Mouse (Mus musculus): ENCODE measurements around the gene Rbfox1. TPM values are rescaled to one million over a fixed set of nuclear protein-coding genes. Genes with fewer than 3 reads are reported as not detected.

Gene Rbfox1
- total RNA-seq, 1 experiment from 2014 or later: not detected

DNA sequence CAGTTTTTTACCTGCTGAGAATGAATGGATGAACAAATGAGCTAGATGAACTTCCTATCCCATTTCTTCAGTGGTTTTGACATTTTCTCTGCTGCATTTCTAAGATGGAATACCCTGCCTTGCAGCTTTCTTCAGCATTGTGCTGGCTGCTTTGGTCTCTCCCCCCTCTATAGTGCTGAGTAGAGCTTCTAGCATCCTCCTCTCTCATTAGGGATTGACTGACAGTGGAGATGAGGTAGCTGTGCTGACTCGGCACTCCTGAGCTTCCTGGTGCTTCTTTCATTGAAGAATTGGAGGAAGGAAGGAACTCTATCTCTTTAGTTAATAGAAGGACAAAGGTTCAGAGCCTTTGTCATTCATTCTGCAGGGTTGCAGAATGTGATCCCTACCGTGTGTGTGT lies 89.0 kb downstream of the Rbfox1 start:
- no peak for ATAC-seq (replicated peaks; ENCODE audit: low read depth, poor library complexity, severe bottlenecking)

DNA sequence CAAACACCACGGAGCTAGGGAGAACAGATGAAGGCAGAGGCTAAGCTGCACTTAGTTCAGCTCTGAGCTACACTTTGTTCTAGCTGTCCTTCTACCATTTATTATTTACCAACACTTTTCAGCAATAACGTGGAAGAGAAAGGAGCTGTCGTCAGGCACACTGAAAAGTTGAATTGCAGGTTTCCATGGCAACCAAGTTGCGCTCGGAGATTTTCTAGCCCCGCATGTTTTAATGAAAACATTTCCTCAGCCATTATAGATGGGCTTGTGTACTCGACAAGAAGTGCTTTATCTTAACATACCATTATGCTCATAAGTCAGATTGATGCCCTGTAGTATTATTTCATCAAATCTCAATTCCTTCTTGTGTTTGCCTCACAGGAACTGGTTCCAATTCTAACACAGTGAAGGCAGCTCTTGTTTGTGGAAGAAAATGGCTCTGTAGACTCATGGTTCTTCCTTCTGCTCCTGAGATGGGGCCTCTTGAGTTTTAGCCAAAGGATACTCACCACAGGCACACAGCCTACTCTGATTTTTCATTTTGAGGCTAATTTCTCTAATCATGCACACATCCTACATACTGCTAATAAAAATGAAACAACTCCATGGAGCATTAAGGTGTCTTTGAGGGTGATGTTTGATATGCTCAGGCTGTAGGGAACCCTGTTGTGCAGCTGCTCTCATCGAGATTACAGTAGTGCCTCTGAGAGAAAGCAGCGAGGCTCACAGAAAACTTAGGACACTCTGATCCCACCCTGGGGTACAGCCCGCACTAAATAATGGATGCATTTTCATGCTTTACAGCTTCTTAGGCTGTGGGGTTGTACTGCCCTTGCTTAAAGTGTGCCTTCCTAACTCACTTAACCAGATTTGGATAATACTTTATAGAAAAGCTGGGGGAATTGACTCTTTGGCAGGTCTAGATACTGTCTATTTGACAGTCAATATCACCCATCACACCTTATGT lies 107.2 kb downstream of the Rbfox1 start:
- no peak for ATAC-seq (replicated peaks; ENCODE audit: low read depth, poor library complexity, severe bottlenecking)

DNA sequence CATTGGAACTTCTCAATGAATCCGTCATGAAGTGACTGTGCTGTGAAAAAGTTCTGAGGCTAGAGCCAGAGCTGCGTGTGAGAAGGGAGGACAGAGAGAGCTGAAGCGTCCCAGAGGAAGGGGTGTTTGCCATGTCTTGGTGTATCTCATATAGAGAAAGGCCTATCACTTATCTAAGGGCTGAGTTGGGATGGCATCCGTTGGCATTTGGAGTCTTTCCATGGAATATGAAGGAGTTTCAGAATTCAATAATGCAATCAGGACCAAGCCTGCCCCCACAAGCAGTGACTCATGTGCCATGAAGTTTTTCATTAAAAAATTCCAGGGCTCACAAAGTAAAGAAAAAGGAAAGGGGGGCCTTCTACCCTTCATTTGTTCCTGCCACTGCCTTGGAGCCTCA lies 112.0 kb downstream of the Rbfox1 start:
- ATAC-seq (replicated peaks; ENCODE audit: low read depth, poor library complexity, severe bottlenecking): no peak

DNA sequence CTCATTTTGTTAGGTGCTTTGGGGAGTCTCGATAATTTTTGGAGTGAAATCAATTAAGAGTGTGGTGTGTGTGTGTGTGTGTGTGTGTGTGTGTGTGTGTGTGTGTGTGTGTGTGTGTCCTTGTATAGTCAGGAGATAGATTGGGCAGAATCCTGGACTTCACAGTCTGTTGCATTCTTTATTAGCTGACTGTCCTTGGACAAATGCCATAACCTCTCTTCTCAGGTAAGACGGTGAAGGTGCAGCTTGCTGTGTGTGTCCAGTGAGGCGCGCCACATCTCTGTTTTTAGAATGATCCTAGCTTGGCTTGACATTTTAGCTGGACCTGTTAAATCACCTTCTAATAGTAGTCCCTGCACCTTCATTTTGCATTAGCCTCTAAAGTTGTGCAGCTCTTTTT lies 112.5 kb downstream of the Rbfox1 start:
- no peak for ATAC-seq (replicated peaks; ENCODE audit: low read depth, poor library complexity, severe bottlenecking)

DNA sequence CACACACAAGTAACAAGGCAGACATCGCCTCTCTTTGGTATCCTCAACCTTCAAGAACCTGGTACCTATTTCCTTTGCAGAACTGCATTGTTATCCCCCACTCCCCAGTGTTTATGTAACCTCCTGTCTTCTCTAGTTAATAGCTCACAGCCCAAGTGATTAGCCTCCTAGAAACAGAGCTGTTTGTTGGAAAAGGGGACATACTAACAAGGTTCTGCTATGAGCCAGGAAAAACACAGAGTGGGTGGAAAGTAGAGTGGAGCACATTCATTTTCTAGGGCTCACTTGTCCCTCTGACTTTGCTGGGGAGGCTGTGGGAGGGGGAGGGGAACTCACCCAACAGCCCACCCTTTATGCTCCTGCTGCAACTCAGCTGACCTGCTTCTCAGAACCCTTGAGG lies 114.9 kb downstream of the Rbfox1 start:
- ATAC-seq (replicated peaks; ENCODE audit: low read depth, poor library complexity, severe bottlenecking): no peak

DNA sequence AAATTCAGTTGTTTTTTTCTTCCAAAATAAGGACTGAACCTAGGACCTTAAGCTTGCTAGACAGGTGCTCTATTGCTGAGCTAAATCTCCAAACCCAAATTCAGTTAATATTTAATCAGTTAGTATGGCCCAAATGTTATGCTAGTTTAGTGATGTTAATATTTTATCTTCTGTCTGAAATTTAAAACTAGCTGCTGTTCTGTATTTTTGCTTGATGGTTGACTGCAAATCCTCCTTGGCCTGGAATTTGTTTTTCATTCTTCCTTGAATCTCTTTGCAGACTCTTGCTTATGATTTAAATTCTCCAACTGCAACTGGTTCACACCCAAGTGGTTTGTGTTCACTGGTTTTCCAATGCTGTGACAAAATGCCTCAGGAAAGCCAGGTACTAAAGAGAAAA lies 121.8 kb downstream of the Rbfox1 start:
- no peak for ATAC-seq (replicated peaks; ENCODE audit: low read depth, poor library complexity, severe bottlenecking)

DNA sequence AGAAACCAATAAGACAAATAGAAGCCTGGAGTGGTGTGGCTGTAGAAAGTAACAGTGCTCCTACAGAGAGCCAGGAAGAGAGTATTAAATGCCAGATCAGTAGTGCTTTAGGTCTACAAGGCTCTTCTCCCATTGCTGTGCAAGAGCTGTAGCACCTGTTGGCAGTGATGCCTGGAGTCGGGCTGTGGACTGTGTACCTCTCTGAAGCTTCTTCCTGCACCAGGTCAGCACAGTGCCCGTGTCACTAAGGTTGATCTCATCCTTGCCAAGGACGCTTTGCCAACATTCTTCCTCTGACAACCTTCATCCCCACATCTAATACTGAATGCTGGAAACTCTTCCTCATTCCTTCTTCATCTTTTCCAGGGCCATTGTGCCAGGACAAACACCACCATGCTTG lies 127.7 kb downstream of the Rbfox1 start:
- ATAC-seq (replicated peaks; ENCODE audit: low read depth, poor library complexity, severe bottlenecking): no peak

DNA sequence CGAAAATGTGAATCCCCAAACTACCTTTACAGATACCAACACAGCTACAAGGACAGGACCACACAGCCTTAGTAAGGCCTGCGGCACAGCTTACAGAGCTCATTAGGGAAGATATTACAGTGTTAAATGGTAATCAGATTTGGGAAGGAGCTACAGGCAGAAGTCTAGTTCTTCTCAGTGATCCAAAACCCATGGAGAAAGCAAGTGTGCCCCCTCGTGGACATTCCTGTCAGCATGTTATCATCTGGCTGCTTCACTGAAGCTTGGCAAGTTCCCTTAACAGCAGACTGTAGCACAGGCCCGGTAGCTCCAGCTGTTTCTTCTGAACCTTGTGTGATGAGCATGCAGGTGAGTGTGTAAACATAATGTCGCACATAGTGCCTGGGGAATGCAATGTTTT lies 133.5 kb downstream of the Rbfox1 start:
- peak; percentile 62 for ATAC-seq (replicated peaks; ENCODE audit: low read depth, poor library complexity, severe bottlenecking)

DNA sequence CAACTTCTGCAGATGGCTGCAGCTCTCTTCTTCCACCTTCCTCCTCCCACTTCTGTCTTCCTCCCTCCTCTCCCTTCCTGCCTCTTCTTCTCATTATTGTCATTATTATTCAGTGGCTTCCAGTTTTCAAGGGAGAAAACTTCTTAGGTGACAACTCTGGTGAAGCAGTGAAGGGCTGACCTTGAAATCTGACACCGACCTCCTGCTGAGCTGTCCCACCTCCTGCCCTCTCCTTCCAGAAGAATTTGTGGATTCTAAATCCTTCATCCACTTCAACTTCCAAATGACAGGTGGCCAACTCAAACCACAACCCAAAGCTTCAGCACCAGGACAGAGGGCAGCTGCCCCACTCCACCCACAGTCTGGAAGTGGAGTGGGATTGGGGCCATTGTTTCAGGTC lies 134.2 kb downstream of the Rbfox1 start:
- ATAC-seq (replicated peaks; ENCODE audit: low read depth, poor library complexity, severe bottlenecking): no peak

DNA sequence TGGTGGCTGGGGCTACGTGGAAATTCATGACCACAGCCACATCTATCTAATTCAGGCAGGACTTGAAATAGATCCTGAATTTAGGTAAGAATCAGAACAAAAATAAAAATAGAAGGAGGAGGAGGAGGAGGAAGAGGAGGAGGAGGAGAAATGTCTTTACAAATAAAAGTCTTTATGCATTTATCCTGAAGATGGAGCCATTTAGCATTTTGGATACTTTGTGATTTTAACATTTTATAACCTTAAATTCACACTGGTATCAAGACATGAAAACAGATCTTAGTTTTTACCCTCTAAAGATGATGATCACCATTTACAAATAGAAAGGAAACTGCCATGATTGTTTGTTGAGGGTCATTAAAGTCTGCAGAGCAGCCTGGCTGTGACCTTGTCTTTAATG lies 146.1 kb downstream of the Rbfox1 start:
- ATAC-seq (replicated peaks; ENCODE audit: low read depth, poor library complexity, severe bottlenecking): no peak

DNA sequence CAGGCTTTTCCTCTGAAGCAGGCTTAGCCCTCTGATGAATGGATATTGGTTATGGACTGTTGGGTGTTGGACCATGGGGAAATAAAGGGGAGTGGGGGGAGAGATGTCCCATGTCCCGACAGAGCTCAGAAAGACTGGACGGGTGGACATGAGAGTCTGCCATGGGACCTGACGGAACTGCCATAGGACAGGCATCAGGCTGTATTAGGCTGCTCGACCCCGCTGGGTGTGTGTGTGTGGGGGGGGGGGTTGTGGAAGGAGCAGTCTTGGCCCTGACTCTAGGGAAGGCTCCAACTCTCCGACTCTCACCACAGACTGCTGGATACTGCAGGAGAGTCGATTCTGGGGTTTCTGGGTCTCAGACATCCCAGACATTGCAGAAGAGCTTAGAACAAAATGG lies 147.4 kb downstream of the Rbfox1 start:
- no peak for ATAC-seq (replicated peaks; ENCODE audit: low read depth, poor library complexity, severe bottlenecking)

DNA sequence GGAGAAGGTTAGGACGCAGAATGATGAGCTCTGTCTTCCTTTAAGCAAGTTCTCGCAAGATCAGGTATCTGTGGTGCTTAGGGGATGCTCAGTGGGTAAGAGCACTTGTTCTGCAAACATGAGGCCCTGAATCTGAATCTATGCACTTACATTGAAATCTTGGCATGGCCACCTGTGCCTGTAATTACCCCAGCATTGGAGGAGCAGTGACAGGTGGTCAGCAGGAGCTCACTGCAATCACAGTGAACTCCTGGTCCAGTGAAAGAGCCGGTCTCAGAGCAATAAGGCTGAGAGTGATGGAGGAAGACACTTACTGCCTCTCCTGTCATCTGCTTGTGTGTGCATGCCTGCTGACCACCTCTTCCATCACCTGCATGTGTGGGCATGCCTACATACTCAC lies 149.7 kb downstream of the Rbfox1 start:
- no peak for ATAC-seq (replicated peaks; ENCODE audit: low read depth, poor library complexity, severe bottlenecking)

DNA sequence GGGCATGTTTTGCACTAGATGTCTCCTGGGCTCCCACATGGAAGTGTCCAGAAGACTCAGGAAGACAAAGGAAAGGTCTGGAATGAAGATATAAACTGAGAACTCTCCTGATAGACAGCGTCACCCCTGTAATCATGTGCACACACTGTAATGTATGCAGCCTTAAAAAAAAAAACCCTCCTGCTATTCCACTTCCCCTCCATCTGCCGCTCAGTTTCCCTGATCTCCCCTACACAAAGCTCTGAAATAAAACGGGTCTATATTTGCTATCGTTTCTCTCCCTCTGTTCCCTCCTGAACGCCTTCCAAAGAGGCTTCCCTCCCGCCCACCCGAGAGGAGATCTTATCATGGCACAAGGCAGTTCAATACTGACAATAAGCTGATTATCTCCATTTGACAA lies 151.9 kb downstream of the Rbfox1 start:
- no peak for ATAC-seq (replicated peaks; ENCODE audit: low read depth, poor library complexity, severe bottlenecking)

DNA sequence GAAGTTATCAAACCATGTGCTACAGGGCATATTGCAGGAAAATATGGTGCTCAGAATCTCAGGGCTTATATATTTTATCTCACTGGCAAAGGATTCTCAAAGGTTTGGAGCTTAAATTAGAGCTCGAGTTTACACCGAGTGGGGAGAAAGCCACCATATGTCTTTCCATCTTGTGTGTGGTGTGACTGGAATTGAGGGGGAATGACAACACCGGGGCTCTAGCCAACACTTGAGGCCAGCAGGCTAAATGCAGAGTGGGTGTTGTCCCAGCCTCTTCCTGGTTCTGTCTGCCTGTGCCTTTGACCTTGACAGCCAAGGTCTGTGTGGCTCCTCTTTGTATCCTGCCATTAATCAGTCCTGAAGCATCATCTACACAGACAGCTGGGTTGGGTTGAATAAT lies 157.6 kb downstream of the Rbfox1 start:
- ATAC-seq (replicated peaks; ENCODE audit: low read depth, poor library complexity, severe bottlenecking): no peak

DNA sequence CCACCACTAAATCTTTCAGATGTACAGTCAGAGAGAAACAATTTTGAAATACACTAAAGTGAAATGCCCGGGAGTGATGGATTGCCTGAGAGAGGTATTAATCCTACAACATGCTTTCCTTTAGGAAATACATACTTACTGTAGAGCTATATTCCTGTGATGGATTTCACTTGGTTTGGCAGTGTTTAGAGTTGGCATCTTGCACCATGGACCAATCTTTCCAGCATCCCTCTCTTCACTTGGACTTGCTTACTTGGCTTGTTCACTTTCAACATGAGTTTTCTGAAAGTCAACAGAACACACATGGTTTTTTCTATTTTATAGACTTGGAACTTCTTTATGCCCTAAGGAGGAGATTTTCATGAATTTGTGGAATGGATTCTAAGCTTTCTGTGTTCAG lies 163.4 kb downstream of the Rbfox1 start:
- ATAC-seq (replicated peaks; ENCODE audit: low read depth, poor library complexity, severe bottlenecking): no peak

DNA sequence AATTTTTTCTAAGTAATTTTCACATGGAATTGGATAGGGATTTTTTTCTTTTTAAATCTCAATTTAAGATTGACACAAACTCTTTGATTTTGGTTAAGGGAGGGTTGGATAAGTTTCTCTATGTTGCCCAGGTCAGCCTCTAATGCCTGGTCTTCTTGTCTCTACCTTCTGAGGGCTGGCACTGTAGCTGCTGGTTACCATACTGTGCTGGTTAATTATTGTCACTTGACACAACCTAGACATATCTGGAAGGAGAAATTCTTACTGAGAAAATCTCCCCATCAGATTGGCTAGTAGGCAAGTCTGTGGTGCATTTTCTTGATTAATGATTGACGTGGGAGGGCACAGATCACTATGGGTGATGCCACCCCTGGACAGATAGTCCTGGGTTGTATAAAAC lies 177.3 kb downstream of the Rbfox1 start:
- ATAC-seq (replicated peaks; ENCODE audit: low read depth, poor library complexity, severe bottlenecking): no peak

DNA sequence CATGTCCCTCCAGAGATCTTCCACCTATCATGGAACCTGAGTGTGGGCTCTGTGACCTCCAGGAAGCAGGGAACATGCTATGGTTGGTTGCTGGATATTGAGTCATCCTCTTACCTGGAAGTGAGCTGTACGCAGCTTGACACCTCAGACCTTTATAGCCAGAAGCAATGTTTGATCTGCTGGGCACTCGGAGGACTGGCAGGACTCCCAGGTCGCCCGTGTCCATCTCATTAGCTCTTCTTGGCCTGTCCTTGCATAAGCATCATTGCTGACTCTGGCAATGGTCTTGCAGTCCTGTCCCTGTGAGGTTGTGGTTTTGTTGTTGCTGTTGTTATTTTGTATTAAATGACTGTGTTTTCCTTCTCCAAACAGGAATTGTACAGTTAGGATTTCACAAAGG lies 180.3 kb downstream of the Rbfox1 start:
- ATAC-seq (replicated peaks; ENCODE audit: low read depth, poor library complexity, severe bottlenecking): no peak

DNA sequence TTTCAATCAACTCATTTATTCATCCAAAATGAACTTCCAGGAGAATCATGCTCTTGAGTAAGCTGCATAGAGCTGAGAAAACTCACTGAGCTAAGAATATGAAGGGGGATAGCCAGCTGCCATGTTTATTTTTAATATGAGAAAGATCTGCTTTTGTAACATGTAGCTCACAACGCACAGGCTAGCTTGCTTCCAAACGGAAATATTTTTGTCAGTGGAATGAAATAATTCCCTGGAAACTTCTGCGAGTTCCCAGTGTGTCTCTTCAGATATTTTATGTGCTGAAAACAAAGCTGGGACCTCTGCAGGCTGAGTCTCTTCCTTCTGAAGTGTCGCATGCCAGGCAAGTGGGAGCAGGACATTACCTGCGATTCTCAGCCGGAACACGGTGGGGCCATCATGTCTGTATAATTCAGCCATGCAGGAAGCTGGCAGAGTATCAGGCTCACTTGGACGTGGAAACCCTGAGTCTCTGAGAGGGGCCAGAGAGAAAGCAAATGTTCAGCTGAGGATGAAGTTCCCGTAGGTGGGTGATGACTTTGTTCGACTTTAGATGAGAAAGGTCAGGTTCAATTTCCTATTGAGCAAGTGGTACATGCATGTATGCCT lies 190.4 kb downstream of the Rbfox1 start:
- ATAC-seq (replicated peaks; ENCODE audit: low read depth, poor library complexity, severe bottlenecking): no peak

DNA sequence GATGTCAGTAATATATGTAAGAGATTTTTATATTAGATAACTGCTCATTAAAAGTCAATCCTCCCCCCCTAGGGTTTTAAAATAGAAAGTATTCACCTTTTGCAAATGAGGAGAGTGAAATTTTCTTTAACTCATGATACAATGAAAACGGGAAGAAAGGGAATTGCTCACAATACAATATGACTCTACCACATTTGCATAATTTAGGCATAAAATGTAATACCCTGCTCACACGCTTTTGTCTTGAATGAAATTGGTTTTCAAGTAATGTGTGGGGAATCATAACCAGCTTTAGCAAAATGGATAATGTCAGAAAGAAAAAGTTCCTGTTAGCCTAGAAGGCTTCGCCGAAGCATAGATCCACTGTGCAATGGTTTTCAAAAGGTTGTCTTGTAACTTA lies 193.9 kb downstream of the Rbfox1 start:
- no peak for ATAC-seq (replicated peaks; ENCODE audit: low read depth, poor library complexity, severe bottlenecking)

DNA sequence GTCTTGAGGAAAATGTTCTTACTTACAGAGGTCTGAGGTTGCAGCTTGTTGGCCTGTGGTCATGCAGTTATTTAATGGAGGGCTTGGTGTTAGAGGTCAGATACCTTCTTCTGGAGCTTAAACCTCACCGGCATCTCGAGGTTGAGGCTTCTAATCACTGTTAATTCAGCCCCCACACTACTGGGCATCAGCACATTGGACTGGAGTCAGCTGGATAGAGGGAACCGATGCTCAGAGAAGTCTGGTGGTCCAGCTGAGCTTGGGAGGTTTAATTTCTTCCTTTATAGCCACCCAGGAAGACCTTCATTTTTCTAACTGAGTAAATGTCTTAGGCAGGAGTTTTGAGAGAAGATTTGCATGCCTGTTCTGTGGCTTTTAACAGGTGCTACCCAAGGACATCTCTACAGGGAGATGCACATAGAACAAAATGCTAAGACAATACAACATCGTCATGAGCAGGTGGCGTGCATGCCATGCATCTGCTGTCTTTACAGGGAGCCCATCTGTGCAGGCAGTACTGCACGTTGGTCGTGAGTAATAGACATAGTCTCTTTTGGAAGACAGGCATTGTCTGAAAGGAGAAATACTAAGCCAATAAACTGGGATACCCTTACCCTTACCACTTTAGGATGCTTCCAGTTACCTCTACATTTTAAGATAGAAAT lies 199.7 kb downstream of the Rbfox1 start:
- ATAC-seq (replicated peaks; ENCODE audit: low read depth, poor library complexity, severe bottlenecking): no peak

DNA sequence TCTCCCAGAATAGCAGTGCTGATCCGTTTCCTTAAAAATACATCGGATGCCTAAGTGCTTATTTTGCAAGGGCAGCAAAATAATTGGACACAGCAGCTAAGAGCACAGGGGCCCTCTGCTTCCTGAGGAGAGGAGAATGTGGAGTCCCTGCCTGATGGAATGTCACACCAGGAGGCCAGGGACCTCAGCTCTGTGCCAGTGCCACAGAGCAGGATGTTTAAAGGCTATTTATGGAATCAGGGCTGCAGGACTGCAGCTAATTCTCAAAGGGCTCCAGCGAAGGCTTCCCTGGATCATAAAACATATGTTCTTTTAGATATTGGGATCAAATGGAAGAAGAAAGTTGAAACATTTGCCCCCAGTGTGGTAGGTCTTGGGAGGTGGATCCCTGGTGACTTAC lies 201.0 kb downstream of the Rbfox1 start:
- ATAC-seq (replicated peaks; ENCODE audit: low read depth, poor library complexity, severe bottlenecking): no peak
